Mouse (Mus musculus) adipose tissue, adult 10 weeks (tissue): ENCODE results near the gene Barhl1. TPM values are rescaled to one million over a fixed set of nuclear protein-coding genes. Genes with fewer than 3 reads are reported as not detected.

Source experiments
- polyA plus RNA-seq: library from polyadenylated mRNA; stranded (reverse); fragments of 350-450 nt; fragmentation: Illumina TruSeq; extraction: RNeasy Lipid Tissue Mini Kit (QIAGEN cat#74804); gene quantifications from one replicate; pipeline ENCODE4 v1.2.3, GENCODE M21; 2014; ENCODE audit warnings: low read depth, low replicate concordance

The Barhl1 gene
- 0.11 TPM for polyA plus RNA-seq

DNA sequence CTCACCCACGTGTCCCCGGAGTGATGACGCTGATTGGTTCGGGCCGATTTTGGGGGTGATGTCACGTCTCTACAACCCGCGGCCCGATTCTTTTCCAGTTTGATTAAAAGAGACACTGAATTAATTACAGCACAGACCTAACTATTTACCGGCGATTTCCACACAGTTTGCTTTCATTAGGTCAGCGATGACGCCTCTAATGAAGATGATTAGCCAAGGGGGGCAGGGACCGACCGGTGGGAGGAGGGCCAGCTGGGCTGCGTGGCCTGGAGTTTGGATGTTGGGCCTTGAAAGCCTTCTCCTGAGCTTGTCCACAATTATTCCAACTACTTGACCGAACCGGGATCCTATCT, at the start of gene Barhl1:
Gene Barhl1, minus strand, starts transcription at position 156 of the 353 bp plus-strand sequence.

Other genes starting within 250 kb of the Barhl1 start
- 20.4 TPM for gene Spaca9, start 216.9 kb downstream of the Barhl1 start, polyA plus RNA-seq
- 9.2 TPM for gene Ak8, start 216.5 kb downstream of the Barhl1 start, polyA plus RNA-seq
- 10.6 TPM for gene Gtf3c4, start 76.3 kb downstream of the Barhl1 start, polyA plus RNA-seq
- gene Ddx31, start 76.3 kb downstream of the Barhl1 start, polyA plus RNA-seq, result 3.9 TPM
- 2.0 TPM for gene Cfap77, start 138.4 kb upstream of the Barhl1 start, polyA plus RNA-seq
- gene Ttf1, start 143.6 kb upstream of the Barhl1 start, polyA plus RNA-seq, result 14.2 TPM
- gene Setx, start 207.5 kb upstream of the Barhl1 start, polyA plus RNA-seq, result 21.1 TPM